Mouse (Mus musculus) megakaryocyte progenitor cell, adult 5-6 weeks (primary cell): ENCODE measurements around the gene Casp2. TPM values are rescaled to one million over a fixed set of nuclear protein-coding genes. Genes with fewer than 3 reads are reported as not detected.

Experiments used
- ATAC-seq: replicated peaks from 2 replicates; pipeline ENCODE4 v1.8.0; 2016; ENCODE audit warnings: mild to moderate bottlenecking, moderate TSS enrichment, inconsistent platforms; ENCODE audit not compliant: poor library complexity
- total RNA-seq, 2 experiments: library from RNA; stranded (forward) in 1 of 2; stranded (reverse) in 1 of 2; fragments of 157-497, 149-512 nt in 1 of 2; fragments of 200-1000 nt in 1 of 2; gene quantifications; 2 replicates each; pipeline versions ENCODE4 v1.2.3 to v1.2.4; 2015 to 2017

Casp2 gene
- total RNA-seq (2015) (68.5 and 72.1 TPM in 2 replicates), total RNA-seq (2017) (54.7 and 58.5 TPM in 2 replicates)

DNA sequence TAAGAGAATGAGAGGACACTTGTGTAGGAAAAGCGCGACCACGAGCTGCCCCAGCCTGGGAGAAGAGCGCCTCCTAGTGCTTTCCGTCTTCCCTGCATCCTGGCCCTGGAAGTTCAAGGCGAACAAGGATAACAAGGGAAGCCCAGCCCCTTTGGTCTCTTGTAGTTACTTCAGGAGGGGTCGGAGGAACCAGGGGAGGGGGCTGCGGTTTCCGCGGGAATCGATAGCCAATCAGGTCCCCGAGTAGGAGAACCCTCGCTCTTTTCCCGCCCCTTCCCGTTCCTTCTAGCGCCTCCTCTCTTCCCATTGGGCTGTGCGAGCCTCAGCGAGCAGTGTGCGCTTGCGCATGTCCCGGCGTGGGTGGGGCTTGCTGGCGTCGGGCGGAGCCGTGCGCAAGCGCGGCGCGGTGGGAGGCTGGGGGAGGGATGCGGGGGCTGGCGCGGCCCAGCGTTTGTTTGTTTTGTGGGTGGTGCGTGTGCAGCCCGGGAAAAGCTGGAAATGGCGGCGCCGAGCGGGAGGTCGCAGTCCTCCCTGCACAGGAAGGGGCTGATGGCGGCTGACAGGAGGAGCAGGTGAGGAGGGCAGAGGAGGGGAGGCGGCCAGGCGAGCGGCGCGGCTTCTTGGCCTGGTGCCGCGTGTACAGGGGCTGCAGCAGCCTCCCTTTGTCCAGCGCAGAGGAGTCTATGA lies at the start of gene Casp2:
Casp2 (plus strand) TSS at position 360 of the 687 bp plus-strand sequence.
- peak; percentile 84 for ATAC-seq

DNA sequence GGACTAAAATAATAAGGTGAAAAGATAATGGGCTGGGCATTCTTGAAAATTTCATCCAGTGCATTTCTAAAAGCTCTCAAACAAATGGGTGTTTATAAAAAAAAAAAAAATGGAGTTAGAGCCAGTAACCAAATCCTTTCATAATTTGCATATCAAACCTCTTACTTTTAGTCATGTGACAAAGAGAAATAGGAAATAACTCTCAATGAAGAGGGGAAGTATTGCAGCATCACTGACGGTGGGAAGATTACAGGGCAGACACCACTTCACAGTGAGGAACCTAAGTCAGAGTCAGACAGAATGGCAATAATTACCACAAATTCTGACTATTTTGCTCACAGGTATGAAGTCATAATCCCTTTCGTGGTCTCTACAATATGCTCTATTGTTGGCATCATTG lies 49.8 kb upstream of the Casp2 start, which contains the start of gene Tas2r144:
Tas2r144 (plus strand) TSS at position 301 of the 400 bp plus-strand sequence.
- no peak for ATAC-seq

DNA sequence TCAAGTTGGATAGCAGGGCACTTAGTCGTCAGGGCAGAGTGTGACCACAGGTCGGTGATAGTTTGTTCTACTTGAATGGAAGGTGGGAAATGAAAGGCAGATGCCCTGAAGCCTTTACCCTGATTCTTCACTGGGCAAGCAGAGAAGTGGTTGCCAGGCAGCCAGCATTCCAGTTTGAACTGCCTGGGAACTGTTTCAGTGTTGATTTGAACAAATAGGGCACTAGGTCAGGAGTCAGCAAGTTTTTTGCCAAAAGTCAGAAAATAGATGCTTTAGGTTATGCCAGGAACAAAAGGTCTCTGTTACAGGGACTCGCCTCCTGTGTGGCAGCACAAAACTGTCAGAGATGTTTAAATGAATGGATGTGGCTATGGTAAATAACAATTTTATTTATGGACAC lies 42.5 kb upstream of the Casp2 start:
- ATAC-seq = no peak

DNA sequence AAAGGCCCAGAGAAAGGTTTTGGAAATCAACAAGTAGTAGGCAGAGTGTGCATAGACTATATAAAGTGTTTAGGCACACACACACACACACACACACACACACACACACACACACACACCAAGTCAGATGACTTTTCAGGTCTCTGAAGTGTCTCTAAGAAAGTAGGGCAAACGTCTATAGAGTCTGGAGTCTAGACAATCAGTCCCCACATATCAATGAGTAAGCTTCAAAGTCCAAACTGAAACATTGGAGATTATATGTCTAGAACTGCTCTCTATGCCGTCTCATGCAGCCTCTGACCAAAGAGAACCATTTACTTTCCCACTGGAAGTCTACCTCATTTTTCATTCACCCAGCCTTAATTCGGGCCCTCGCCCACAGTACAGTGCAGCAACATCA lies 39.7 kb upstream of the Casp2 start:
- no peak for ATAC-seq

DNA sequence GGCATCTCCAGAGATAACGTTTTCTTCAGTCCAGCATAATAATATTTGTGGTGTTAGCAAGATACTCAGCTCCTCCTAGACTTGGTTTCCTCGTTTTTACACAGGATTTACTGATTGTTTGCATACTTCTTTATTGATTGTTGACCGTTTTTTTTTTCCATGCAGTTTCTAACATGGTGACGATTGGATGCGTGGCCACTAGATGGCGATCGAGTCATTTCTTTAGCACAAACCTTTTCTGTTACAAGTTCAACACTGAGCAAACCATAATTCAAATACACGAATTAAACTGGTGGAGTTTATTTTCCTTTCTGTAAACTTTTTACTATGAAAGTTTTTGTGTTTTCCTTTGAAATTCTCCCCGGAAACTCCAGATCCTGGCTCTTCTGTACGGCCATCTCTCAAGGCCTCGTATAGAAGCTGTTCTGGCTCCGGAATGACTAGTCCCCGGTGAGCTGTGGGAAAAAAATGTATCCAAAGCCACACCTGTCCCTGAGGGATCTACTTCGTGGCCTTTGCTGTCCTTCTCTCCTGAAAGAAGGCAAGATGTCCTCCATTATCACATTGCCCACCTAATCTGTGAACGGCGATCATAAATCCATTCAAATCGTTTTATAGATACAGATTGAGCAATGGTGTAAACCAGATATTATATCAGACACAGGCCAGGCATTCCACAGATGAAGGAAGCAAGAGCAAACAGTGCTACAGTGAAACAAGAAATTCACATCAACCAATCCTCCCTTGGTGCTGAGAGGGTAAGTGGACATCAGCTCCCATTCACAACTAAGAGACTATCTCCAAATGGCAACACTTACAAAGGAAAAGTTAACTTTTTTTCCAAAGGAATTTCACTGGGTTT lies 37.3 kb upstream of the Casp2 start:
- peak; percentile 97 for ATAC-seq

DNA sequence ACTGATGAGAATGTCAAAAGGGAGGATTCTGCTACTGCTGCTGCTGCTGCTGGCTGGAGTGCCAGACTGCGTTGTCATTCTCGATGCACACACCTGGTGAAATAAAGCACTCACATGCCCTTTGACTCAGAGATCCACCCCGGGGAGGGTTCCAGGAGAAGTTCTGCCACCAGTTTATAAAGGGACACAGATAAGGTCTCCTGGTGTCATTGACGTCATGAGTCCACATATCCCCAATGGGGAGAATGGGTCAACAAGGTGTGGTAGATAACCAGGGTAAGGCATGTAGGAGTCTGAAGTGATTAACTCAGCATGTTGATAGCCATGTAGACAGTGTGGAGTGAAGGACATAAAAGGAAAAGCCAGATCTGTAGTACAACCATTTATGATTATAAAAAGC lies 35.2 kb upstream of the Casp2 start:
- ATAC-seq = no peak

DNA sequence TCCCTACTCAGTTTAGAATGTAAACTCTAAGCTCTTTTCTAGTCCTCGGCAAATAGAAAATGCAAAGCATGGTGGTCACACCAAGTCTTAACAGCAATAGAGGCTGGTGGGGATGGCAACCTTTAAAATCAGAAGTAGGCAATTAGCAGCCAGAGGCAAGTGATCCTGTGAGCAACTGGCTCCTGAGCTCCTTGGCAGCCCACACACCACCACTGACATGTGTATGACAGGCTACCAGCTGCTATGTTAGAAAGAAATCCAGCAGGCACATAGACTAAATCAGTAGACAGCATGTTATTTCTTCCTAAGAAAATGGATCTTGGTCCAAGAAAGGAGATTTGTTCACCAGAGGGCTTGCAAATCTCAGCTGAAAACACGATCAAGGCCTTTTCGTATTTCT lies 33.6 kb upstream of the Casp2 start:
- ATAC-seq = no peak

DNA sequence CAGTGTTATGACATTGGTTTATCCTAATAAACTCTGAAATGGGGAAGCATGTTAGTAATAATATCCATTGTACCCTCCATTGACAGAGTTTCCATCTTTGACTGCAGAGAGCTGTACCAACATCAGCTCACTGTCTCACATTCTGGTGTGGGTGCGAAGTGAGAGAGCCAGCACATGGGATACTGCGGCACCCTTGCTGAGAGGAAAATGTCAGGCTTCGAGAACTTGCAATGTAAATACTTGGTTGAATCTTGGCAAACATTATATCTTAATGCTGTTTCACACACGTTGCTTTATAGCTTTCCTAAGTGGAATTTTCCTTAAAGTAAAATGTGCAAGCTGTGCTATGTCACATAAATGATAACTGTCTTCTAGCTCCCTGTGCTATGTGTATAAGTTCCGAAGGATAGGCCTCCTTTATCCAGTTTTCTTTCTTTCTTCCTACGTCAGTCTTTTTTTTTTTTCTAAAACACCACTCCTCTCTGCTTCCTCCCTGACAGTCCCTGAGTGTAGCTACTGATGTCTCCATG lies 27.4 kb upstream of the Casp2 start:
- no peak for ATAC-seq

DNA sequence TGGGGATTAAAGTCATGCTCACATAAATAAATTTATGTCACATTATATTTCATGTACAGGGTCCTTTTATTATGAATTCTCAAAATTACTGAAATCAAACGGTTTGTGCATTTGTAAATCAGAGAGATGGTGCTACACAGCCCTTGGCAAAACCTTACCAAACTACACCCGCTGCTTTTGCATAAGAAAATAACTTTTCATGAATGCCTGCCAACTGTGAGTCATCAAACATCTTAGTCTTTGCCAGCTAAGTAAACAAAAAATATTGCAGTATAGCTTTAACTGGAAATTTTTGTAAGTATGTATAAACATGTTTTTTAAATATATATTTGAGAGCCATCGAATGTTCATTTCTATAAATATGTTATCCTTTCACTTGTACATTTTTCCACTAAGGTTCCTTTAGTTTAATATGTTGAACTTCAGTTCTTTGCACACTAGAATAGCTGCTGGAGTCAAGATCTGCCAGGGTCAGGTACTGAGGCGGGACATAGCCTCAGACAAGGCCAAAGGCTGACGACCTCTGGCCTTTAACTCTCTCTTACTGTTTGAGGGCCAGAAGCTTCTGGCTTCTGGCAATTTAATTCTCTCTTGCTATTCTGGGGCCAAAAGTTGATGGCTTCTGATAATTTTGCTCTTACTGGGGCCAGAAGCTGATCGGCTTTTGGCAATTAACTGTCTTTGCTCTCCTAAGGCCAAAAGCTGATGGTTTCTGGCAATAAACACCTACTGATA lies 23.3 kb upstream of the Casp2 start:
- no peak for ATAC-seq

DNA sequence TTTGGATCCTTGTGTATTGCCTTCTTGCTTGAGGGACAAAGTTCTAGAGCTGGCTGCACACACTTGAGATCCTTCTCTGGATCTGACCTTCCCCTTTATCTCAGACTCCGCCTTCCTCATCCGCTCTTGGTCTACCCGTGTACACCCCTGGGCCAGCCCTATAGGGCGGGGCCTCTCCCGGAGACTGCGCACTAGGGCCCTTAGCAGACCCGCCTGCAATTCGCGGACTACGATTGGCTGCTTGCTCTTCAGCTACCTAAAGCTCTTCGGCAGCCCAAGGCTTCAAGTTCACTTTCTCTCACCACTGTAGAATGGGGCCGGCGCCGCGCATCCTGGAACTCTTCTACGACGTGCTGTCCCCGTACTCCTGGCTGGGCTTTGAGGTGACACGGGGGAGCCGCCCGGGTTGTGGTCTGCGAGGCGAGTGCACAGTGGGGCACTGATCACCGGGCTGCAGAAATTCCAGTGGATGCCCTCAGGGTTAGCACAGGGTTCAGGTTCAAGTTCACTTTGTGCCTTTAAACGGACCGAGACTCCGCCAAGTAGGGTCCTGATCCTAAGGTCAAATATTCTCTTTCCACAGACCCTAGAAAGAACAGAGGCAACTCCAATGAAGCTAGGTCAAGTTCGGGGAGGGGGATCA lies 19.0 kb upstream of the Casp2 start, which contains the start of gene Gstk1:
Gstk1 (plus strand) TSS at position 225 of the 643 bp plus-strand sequence.
- peak; percentile 97 for ATAC-seq

DNA sequence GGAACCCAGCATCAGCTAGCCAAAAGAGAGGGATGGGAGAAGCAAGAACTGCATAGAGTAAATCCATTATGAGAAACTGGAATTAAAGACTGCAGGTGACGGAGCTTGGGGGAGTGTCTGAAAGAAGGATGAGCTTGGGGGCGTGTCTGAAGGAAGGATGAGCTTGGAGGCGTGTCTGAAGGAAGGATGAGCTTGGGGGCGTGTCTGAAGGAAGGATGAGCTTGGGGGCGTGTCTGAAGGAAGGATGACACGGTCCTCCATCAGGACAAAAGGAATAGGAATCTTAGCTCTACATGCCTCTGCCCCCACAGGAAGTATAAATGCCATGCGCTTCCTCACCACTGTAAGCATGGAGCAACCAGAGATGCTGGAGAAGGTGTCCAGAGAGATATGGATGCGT lies 17.6 kb upstream of the Casp2 start:
- ATAC-seq = no peak

DNA sequence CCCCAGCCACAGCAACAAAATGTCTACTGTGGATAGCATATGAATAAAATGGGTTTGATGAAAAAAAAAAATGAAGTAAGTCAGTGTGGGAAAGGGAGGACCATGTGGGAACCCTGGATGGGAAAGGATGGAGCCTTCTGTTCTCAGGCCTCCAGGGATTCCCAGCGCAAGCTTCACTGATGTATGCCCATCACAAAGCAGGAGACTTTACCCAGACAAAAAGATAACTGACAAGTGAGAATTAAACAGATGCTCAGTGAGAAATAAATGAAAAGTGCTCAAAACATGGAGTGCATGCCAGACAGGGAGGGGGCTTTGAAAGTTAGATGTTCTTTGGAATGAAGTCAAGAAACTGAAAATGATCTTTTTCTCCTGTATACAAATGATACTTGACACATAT lies 16.8 kb upstream of the Casp2 start:
- no peak for ATAC-seq

DNA sequence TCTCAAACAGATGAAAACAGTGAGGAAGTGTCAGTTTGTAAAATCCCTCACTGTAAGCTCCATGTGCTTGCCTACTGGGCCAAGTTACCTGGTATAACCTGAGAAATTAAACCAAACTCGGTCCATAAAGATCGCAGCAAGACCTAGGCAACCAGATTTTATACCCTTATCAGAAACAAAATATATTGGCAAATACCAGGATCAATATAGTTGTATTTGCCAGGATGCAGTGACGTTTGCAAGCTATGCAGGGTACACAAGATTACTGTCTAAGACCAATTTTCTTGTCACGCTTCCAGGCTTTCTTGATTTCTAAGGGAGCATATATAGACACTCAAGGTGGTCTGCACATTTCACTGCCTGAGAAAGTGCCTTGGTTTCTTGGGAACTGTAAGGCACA lies 13.0 kb upstream of the Casp2 start:
- no peak for ATAC-seq

DNA sequence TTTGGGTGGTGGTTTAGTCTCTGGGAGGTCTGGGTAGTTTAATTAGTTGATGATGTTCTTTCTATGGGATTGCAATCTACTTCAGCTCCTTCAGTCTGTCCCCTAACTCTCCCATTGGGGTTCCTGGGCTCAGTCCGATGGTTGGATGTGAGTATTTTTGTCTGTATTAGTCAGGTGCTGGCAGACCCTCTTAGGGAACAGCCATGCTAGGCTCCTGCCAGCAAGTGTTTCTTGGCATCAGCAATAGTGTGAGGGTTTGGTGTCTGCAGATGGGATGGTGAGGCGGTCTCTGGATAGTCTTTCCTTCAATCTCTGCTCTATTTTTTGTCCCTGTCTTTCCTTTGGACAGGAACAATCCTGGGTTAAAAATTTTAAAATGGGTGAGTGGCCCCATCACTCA lies 11.7 kb upstream of the Casp2 start:
- no peak for ATAC-seq

DNA sequence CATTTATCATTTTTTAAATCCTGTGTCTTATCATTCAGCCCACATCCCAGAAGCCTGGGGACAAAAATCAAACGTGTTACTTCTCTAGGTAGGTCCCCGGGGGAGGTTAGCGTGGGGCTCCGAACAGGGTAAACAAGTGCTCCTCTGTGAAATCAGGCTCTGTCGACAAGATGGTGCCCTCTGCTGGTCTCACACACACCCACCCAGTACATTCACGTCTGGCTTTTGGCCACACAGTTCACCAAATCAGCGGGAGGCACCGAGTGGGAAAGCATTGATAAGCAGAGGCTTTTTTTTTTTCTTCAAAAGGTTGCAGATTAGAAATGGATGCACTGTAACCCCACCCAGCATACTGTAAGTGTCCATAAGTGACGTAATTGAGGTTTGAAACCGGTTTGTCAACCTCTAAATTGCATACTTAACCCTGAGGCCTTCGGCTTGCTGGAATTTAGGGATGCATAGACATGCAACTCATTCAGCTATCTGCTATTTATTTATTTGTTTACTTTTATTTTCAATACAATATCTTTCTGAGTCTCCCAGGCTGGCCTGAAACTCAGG lies 7.4 kb upstream of the Casp2 start:
- ATAC-seq = peak; percentile 99

DNA sequence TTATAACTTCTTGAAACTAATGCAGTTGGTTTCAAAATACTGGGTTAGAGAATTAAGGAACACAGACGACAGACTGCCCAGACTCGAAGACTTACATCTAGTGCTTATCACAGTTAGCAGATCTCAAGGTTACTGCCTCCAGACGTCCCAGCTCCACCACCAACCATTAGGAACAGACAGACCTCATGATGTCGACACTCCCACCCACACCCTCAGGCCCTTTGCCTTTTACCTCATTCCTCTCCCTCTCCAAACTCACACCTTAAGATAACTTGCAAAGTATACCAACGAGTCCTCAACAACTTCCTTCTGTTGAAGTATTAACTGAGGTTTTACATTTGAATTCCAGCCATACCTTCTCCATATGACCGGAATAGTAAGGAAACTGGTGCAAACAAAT lies 4.4 kb upstream of the Casp2 start:
- no peak for ATAC-seq

DNA sequence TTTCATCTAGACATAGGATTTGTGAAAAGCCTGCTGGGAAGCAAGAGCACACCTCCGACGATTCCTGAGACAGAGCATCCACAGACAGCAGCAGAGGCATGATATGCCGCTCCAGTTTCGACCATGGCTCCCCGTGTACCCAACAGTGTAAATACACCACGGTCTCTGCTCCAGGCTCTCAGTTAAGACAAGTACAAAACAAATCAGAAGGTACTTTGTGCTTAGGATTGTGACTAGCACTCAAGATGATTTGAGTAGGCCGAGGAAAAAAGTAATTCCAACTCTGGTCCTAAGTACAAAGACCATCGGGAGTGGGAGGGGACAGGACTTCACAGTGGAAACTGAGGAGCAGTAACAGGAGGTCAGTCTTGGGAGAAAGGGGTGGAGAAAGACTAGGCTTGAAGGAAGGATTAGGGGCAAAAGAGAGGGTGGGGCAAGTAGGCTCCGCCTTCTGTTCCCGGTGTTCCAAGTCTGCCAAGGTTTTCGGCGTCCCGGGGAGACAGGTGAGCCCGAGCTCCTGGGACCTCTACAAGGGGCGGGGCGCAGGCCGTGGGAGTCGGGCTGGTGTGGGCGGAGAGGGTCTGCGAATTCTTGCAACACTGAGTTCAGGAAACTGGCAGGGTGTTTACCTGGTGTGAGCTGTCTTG lies 3.1 kb upstream of the Casp2 start, which contains the start of gene Tmem139:
Tmem139 (plus strand) TSS at position 447 of the 647 bp plus-strand sequence.
- ATAC-seq = no peak

DNA sequence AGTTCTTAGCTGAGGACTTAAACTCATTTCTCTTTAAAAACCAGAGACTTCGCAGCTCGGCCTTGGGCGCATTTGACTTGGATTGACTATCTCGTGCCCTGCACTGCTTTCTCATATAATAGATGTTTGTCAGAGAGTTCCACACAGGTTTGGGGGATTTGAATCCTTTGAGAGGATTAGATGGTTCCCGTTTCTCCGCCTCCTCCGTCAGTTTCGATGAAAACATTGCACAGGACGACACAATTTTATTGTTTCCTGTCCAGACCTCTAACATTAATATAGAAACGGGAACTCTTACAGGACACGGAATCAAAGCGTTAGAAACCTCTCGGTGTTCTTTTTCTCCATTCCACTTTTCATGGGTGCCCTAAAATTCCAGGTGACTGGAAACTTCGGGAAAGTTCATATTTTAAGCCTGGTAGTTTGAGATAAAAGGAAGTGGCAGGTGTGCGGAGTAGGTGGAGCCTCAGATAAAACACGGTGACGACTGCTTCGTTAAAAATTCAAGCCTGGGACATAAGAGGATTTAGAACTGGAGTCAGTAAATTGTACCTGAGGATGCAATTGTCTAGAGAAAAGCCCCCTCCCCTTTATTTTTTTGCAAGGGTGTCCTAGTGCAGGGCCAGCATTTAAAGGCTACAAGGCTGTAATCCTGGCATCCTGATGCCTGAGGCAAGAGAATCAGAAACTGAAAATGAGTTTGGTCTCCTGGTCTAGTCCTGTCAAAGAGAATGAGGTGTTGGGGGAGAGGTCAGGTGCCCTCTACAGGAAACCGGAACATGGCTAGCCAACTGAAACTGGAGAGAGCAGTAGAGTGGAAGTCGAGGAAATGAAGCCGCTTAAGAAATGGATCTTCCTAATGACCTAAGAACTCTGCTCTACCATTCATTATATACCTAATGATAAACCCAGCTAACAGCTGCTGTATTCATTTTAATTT lies 876 bp downstream of the Casp2 start:
- ATAC-seq = peak; percentile 33

DNA sequence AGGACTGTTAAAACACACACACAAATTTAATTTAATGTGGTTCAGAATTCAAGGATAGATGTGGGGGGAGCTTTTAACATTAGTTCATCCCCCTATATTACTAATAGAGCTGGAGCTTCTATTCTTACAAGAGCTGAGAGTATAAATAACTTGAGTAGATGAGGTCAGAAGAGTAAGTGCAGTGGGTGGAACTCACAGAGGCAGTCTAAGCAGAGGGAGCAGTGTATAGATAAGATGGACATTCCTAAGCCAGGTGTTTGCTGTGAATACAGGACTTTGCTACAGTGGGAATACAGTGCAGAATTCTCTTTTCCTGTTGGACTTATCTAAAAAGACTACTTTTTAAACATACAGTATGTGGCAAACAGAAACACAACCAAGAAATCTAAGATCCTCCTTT lies 6.0 kb downstream of the Casp2 start:
- no peak for ATAC-seq
